Mouse (Mus musculus): ENCODE measurements around the gene Fam110c.

GRCm38 (mm10) chr12:31087060-31087459 lies 13.4 kb downstream of the Fam110c start:
- TF ChIP-seq POLR2A (IDR thresholded peaks at IDR 0.05; ENCODE audit: low read depth, low read length) (no peak), CTCF (IDR thresholded peaks at IDR 0.05; ENCODE audit: borderline replicate concordance, insufficient read depth, low read length) (no peak)
